In genomic region chr1:58445143-58445722, GRCm38 (mm10) we compare ENCODE assay signal across 8 mouse cellular contexts. TPM values are rescaled to one million over a fixed set of nuclear protein-coding genes. Genes with fewer than 3 reads are reported as not detected.
DNase-seq lines count a peak whose midpoint lies in the region; ATAC-seq and TF ChIP-seq lines count a peak whose summit lies in the region.

Gene Nif3l1, plus strand, starts transcription at chr1:58445151.
Gene Ppil3, minus strand, starts transcription at chr1:58445486.

- ATAC-seq in erythroid progenitor cell, adult 5-6 weeks (replicated peaks; ENCODE audit: low FRiP score, poor library complexity, severe bottlenecking): peak; percentile 88
- peak; percentile 89 for ATAC-seq in heart, embryonic 12.5 days (ENCODE audit: insufficient number of reproducible peaks, low FRiP score)
- ATAC-seq in kidney, postnatal 0 days (replicated peaks; ENCODE audit: low FRiP score, low read depth): peak; percentile 93
- peak; percentile 94 for ATAC-seq in liver, embryonic 11.5 days (replicated peaks; ENCODE audit: low FRiP score)
- peak; percentile 94 for ATAC-seq in stomach, embryonic 14.5 days (ENCODE audit: insufficient number of reproducible peaks, insufficient read depth, low FRiP score, low read depth)

- TF ChIP-seq CTCF in kidney, postnatal 0 days (IDR thresholded peaks at IDR 0.05; ENCODE audit: low read depth): peak; percentile 46; the same call in 1 of the 2 replicates

- no peaks in the 10 kb centered on the region for H3K27me3 ChIP-seq in heart, embryonic 12.5 days (replicated peaks)
- no peaks in the 10 kb centered on the region for H3K27me3 ChIP-seq in kidney, postnatal 0 days (ENCODE audit: insufficient read depth, low read length)
- no peaks in the 10 kb centered on the region for H3K27me3 ChIP-seq in liver, embryonic 11.5 days (replicated peaks; ENCODE audit: control insufficient read depth, insufficient read depth, low read length)
- H3K27me3 ChIP-seq in stomach, embryonic 14.5 days (ENCODE audit: control insufficient read depth, insufficient read depth, low read length): no peaks in the 10 kb centered on the region

- peaks cover 25% of the 10 kb centered on the region for H3K4me1 ChIP-seq in heart, embryonic 12.5 days (replicated peaks)
- H3K4me1 ChIP-seq in kidney, postnatal 0 days (replicated peaks; ENCODE audit: insufficient read depth, low read length): peaks cover 8% of the 10 kb centered on the region; the same call in 1 of the 2 replicates
- H3K4me1 ChIP-seq in liver, embryonic 11.5 days (replicated peaks; ENCODE audit: control insufficient read depth, insufficient read depth, low read length): peaks cover 5% of the 10 kb centered on the region; the same call in 1 of the 2 replicates
- H3K4me1 ChIP-seq in stomach, embryonic 14.5 days (ENCODE audit: control insufficient read depth, insufficient read depth, low read length): peaks cover 12% of the 10 kb centered on the region

- peak; percentile 89 for DNase-seq in CD4-positive helper T cell, adult 2 months (ENCODE audit: low read depth, low spot score)
- peak; percentile 93 for DNase-seq in brain, embryonic 18.5 days (ENCODE audit: low read depth, low spot score)
- peak; percentile 97 for DNase-seq in kidney, postnatal 0 days (ENCODE audit: low spot score)
- peak; percentile 85 for DNase-seq in liver, embryonic 11.5 days (ENCODE audit: low spot score)
- DNase-seq in naive thymus-derived CD4-positive, alpha-beta T cell, adult 2 months (ENCODE audit: low read depth): peak; percentile 88

- peak within 1 kb of the TSS; percentile 85 for H3K9ac ChIP-seq in heart, embryonic 12.5 days
- peak within 1 kb of the TSS; percentile 86 for H3K9ac ChIP-seq in kidney, postnatal 0 days (ENCODE audit: low read depth, low read length)
- H3K9ac ChIP-seq in liver, embryonic 11.5 days (ENCODE audit: low read depth, low read length): peak within 1 kb of the TSS; percentile 87
- H3K9ac ChIP-seq in stomach, embryonic 14.5 days (replicated peaks; ENCODE audit: low read depth, low read length): peak within 1 kb of the TSS; percentile 72

- peak within 1 kb of the TSS; percentile 64 for H3K4me3 ChIP-seq in heart, embryonic 12.5 days
- H3K4me3 ChIP-seq in kidney, postnatal 0 days (replicated peaks; ENCODE audit: low read depth, low read length): peak within 1 kb of the TSS; percentile 64
- H3K4me3 ChIP-seq in liver, embryonic 11.5 days (ENCODE audit: low read depth, low read length): peak within 1 kb of the TSS; percentile 73
- peak within 1 kb of the TSS; percentile 63 for H3K4me3 ChIP-seq in stomach, embryonic 14.5 days (ENCODE audit: low read depth, low read length)

- peak within 1 kb of the TSS; percentile 81 for H3K4me2 ChIP-seq in heart, embryonic 12.5 days
- peak within 1 kb of the TSS; percentile 78 for H3K4me2 ChIP-seq in kidney, postnatal 0 days (ENCODE audit: low read length)
- peak within 1 kb of the TSS; percentile 75 for H3K4me2 ChIP-seq in liver, embryonic 11.5 days
- H3K4me2 ChIP-seq in stomach, embryonic 14.5 days (replicated peaks; ENCODE audit: low read depth, low read length): peak within 1 kb of the TSS; percentile 57

- H3K27ac ChIP-seq in heart, embryonic 12.5 days (ENCODE audit: poor library complexity, severe bottlenecking): peak within 1 kb of the TSS; percentile 90
- H3K27ac ChIP-seq in kidney, postnatal 0 days: peak within 1 kb of the TSS; percentile 96
- peak within 1 kb of the TSS; percentile 84 for H3K27ac ChIP-seq in liver, embryonic 11.5 days (ENCODE audit: low read depth, low read length)
- peak within 1 kb of the TSS; percentile 94 for H3K27ac ChIP-seq in stomach, embryonic 14.5 days (ENCODE audit: low read length)

- under 1% methylated on average over 33 of the region's 33 CpGs for WGBS in heart, embryonic 12.5 days
- WGBS in kidney, postnatal 0 days: under 1% methylated on average over 33 of the region's 33 CpGs
- under 1% methylated on average over 33 of the region's 33 CpGs for WGBS in liver, embryonic 11.5 days
- under 1% methylated on average over 33 of the region's 33 CpGs for WGBS in stomach, embryonic 14.5 days

- H3K9me3 ChIP-seq in heart, embryonic 12.5 days (replicated peaks): no peaks in the 10 kb centered on the region
- no peaks in the 10 kb centered on the region for H3K9me3 ChIP-seq in kidney, postnatal 0 days (replicated peaks; ENCODE audit: low read length)
- H3K9me3 ChIP-seq in liver, embryonic 11.5 days (ENCODE audit: control insufficient read depth, low read length): no peaks in the 10 kb centered on the region
- H3K9me3 ChIP-seq in stomach, embryonic 14.5 days (ENCODE audit: control insufficient read depth, low read depth, low read length): no peaks in the 10 kb centered on the region

- H3K36me3 ChIP-seq in heart, embryonic 12.5 days: peaks cover 40% of the 10 kb centered on the region
- H3K36me3 ChIP-seq in kidney, postnatal 0 days (ENCODE audit: insufficient read depth, low read length): peaks cover 8% of the 10 kb centered on the region; the same call in 1 of the 2 replicates
- H3K36me3 ChIP-seq in liver, embryonic 11.5 days (ENCODE audit: control insufficient read depth, insufficient read depth, low read length): peaks cover 8% of the 10 kb centered on the region; the same call in 1 of the 2 replicates
- H3K36me3 ChIP-seq in stomach, embryonic 14.5 days (ENCODE audit: control insufficient read depth, insufficient read depth, low read length): peaks cover 20% of the 10 kb centered on the region; the same call in 1 of the 2 replicates

RNA-seq across cellular contexts. Expression of gene Nif3l1, which starts in this region (rescaled TPM):
- 1.7 and 4.0 TPM in 2 replicates for total RNA-seq in erythroid progenitor cell, adult 5-6 weeks (2015; ENCODE audit: low replicate concordance)
- total RNA-seq in erythroid progenitor cell, adult 5-6 weeks (2017; ENCODE audit: low replicate concordance): 4.9 and 9.8 TPM in 2 replicates
- polyA plus RNA-seq in heart, embryonic 12.5 days (2016; fragmentation: Nextera tagmentation; extraction: Ambion mirVana): 29.0 and 29.2 TPM in 2 replicates
- polyA plus RNA-seq in kidney, postnatal 0 days (2015; fragmentation: Nextera tagmentation; extraction: Ambion mirVana): 33.6 and 36.4 TPM in 2 replicates
- 44.0 and 45.0 TPM in 2 replicates for polyA plus RNA-seq in liver, embryonic 11.5 days (2014; fragmentation: Nextera tagmentation; extraction: Ambion mirVana)
- polyA plus RNA-seq in stomach, embryonic 14.5 days (2014; fragmentation: Nextera tagmentation; extraction: Ambion mirVana): 46.1 and 46.2 TPM in 2 replicates

RNA-seq across cellular contexts. Expression of gene Ppil3, which starts in this region (rescaled TPM):
- total RNA-seq in erythroid progenitor cell, adult 5-6 weeks (2015; ENCODE audit: low replicate concordance): 2.9 and 34.2 TPM in 2 replicates
- total RNA-seq in erythroid progenitor cell, adult 5-6 weeks (2017; ENCODE audit: low replicate concordance): 4.9 and 20.8 TPM in 2 replicates
- 32.9 and 34.2 TPM in 2 replicates for polyA plus RNA-seq in heart, embryonic 12.5 days (2016; fragmentation: Nextera tagmentation; extraction: Ambion mirVana)
- polyA plus RNA-seq in kidney, postnatal 0 days (2015; fragmentation: Nextera tagmentation; extraction: Ambion mirVana): 52.6 and 53.3 TPM in 2 replicates
- polyA plus RNA-seq in liver, embryonic 11.5 days (2014; fragmentation: Nextera tagmentation; extraction: Ambion mirVana): 58.6 and 62.8 TPM in 2 replicates
- 54.5 and 58.5 TPM in 2 replicates for polyA plus RNA-seq in stomach, embryonic 14.5 days (2014; fragmentation: Nextera tagmentation; extraction: Ambion mirVana)

Comparison
In these comparisons a context has a peak if more than half of its experiments do, and no peak if none do; other contexts are left out.
1. Peak in every context shown above with its lines: DNase-seq, ATAC-seq, H3K4me3 ChIP-seq and H3K27ac ChIP-seq.